Mouse (Mus musculus) monocyte, adult 5-6 weeks (primary cell): Measurements from ENCODE around the gene Gdpd1. TPM values are rescaled to one million over a fixed set of nuclear protein-coding genes. Genes with fewer than 3 reads are reported as not detected.

Experiments used
- ATAC-seq: fragments of 153-309, 156-312 bp; replicated peaks from 2 replicates; pipeline ENCODE4 v1.8.0; 2017; ENCODE audit warnings: mild to moderate bottlenecking; ENCODE audit not compliant: low TSS enrichment, insufficient number of reproducible peaks, severe bottlenecking, poor library complexity, low FRiP score
- total RNA-seq: library from RNA; stranded (forward); fragments of 200-1000, 200-491, 200-594 nt; gene quantifications from 3 replicates; pipeline ENCODE4 v1.2.3, GENCODE M21; 2017

Gene Gdpd1
- total RNA-seq, 1 experiment from 2014 or later: not detected

- ATAC-seq: no peak
Observed at GRCm38 (mm10) chr11:86994791-86995624, 78.9 kb downstream of the Gdpd1 start.

GRCm38 (mm10) chr11:86994330-86994729 lies 79.5 kb downstream of the Gdpd1 start:
- ATAC-seq: no peak

- ATAC-seq: peak; percentile 79
Observed at GRCm38 (mm10) chr11:86993041-86994037, 80.5 kb downstream of the Gdpd1 start, which contains the start of gene Ypel2. TSS of gene Ypel2 (minus strand) at chr11:86993707.

- no peak for ATAC-seq
Observed at GRCm38 (mm10) chr11:86992461-86992988, 81.3 kb downstream of the Gdpd1 start.

- ATAC-seq: no peak
Observed at GRCm38 (mm10) chr11:86991241-86991640, 82.6 kb downstream of the Gdpd1 start.

- no peak for ATAC-seq
Observed at GRCm38 (mm10) chr11:86990309-86990708, 83.6 kb downstream of the Gdpd1 start.

GRCm38 (mm10) chr11:86984990-86985389 lies 88.9 kb downstream of the Gdpd1 start:
- no peak for ATAC-seq

Other genes with a start within 250 kb of the Gdpd1 start
- gene Ypel2, start 80.4 kb downstream of the Gdpd1 start, total RNA-seq: 4.2 to 10.7 TPM (median 6.5 TPM) in 3 replicates
- 11.8 to 26.0 TPM (median 23.3 TPM) in 3 replicates for gene Smg8, start 12.7 kb upstream of the Gdpd1 start, total RNA-seq
- 0.29 to 0.64 TPM in 2 of 3 replicates, not detected in the other for gene Prr11, start 34.6 kb upstream of the Gdpd1 start, total RNA-seq
- gene Ska2, start 35.2 kb upstream of the Gdpd1 start, total RNA-seq: 6.1 to 9.4 TPM (median 6.7 TPM) in 3 replicates
- 11.8 to 19.2 TPM (median 15.1 TPM) in 3 replicates for gene Trim37, start 53.0 kb upstream of the Gdpd1 start, total RNA-seq